Mouse (Mus musculus) heart, embryonic 11.5 days (tissue): ENCODE measurements around the gene Jagn1. TPM values are rescaled to one million over a fixed set of nuclear protein-coding genes. Genes with fewer than 3 reads are reported as not detected.

Experiments used
- ATAC-seq: fragments of 200-750 bp; cut with Nextera tagmentation; replicated peaks from 2 replicates; pipeline ENCODE4 v1.8.0; 2017; ENCODE audit warnings: moderate library complexity; ENCODE audit not compliant: insufficient number of reproducible peaks, low FRiP score, low TSS enrichment
- H3K27ac ChIP-seq: fragments of 300-500 bp; sonication (generic); 2 replicates; pipeline ENCODE4 v1.5.1; 2014; ENCODE audit warnings: mild to moderate bottlenecking, low read depth, low read length
- H3K27me3 ChIP-seq: fragments of 300-500 bp; sonication (generic); 2 replicates; pipeline ENCODE4 v1.6.1; 2014; ENCODE audit warnings: mild to moderate bottlenecking, low read length, mixed read lengths; ENCODE audit not compliant: control insufficient read depth, insufficient read depth
- H3K36me3 ChIP-seq: fragments of 300-500 bp; sonication (generic); 2 replicates; pipeline ENCODE4 v1.6.1; 2014; ENCODE audit warnings: mild to moderate bottlenecking, low read length, moderate library complexity, mixed read lengths; ENCODE audit not compliant: control insufficient read depth, insufficient read depth
- H3K4me1 ChIP-seq: fragments of 300-500 bp; sonication (generic); 2 replicates; pipeline ENCODE4 v1.6.1; 2014; ENCODE audit warnings: low read length; ENCODE audit not compliant: control insufficient read depth, insufficient read depth
- H3K4me2 ChIP-seq: fragments of 300-500 bp; sonication (generic); 2 replicates; pipeline ENCODE4 v1.6.1; 2014; ENCODE audit warnings: mild to moderate bottlenecking, moderate library complexity
- H3K4me3 ChIP-seq: fragments of 300-500 bp; sonication (generic); 2 replicates; pipeline ENCODE4 v1.5.1; 2014; ENCODE audit warnings: low read depth, low read length
- H3K9ac ChIP-seq: fragments of 300-500 bp; sonication (generic); 2 replicates; pipeline ENCODE4 v1.6.1; 2014; ENCODE audit warnings: mild to moderate bottlenecking, low read depth, low read length, moderate library complexity
- H3K9me3 ChIP-seq: fragments of 300-500 bp; sonication (generic); replicated peaks from 2 replicates; pipeline ENCODE4 v1.6.1; 2016; ENCODE audit warnings: low read length; ENCODE audit not compliant: control insufficient read depth
- WGBS: fragments of 180-500 bp; shearing (Covaris S2); extraction: QIAGEN DNeasy Blood & Tissue Kit; methylation state at CpG from one replicate; pipeline ENCODE4 v1.1.7; 2014; ENCODE audit not compliant: insufficient replicate concordance; 5-methylcytosine and 5-hydroxymethylcytosine counted together
- microRNA-seq: library from miRNA; unstranded; fragments of <30 nt; microRNA quantifications from one replicate; pipeline ENCODE4, GENCODE M21; 2016; ENCODE audit warnings: borderline number of aligned reads
- polyA plus RNA-seq: library from polyadenylated mRNA; unstranded; fragments of >200 nt; fragmentation: Nextera tagmentation; extraction: Ambion mirVana; gene quantifications from 2 replicates; pipeline ENCODE4 v1.2.1, GENCODE M21; 2014

The Jagn1 gene
- polyA plus RNA-seq, 1 experiment from 2014 or later = 65.8 TPM

GRCm38 (mm10) chr6:113483729-113484128 is 41.4 kb downstream of the Jagn1 start:
- peak overlapping the region; percentile 87 for H3K4me2 ChIP-seq
- H3K9me3 ChIP-seq = no peaks in the 10 kb centered on the region
- no peak for ATAC-seq
- WGBS = 13% methylated on average over 10 of the region's 10 CpGs
- H3K27me3 ChIP-seq = peaks cover 12% of the 10 kb centered on the region
- H3K27ac ChIP-seq = peak overlapping the region; percentile 88
- H3K4me1 ChIP-seq = peaks cover 12% of the 10 kb centered on the region; the same call in 1 of the 2 replicates
- peak overlapping the region; percentile 77 for H3K9ac ChIP-seq
- H3K4me3 ChIP-seq = peak overlapping the region; percentile 61
- H3K36me3 ChIP-seq = 0 out of 2 replicates have a peak, but pooled peaks cover 3% of the 10 kb centered on the region

- Histone ChIP-seq H3K36me3 (peaks cover 13% of the 10 kb centered on the region; the same call in 1 of the 2 replicates), H3K9ac (no peak overlapping the region), H3K27ac (no peak overlapping the region), H3K27me3 (no peaks in the 10 kb centered on the region), H3K4me1 (peaks cover 9% of the 10 kb centered on the region; the same call in 1 of the 2 replicates), H3K4me3 (no peak overlapping the region), H3K4me2 (no peak overlapping the region), H3K9me3 (no peaks in the 10 kb centered on the region)
- 66% methylated on average over 7 of the region's 7 CpGs for WGBS
- no peak for ATAC-seq
Measured at GRCm38 (mm10) chr6:113487125-113487576, 44.8 kb downstream of the Jagn1 start.

GRCm38 (mm10) chr6:113489410-113489809 is 47.0 kb downstream of the Jagn1 start:
- ATAC-seq = no peak
- 91% methylated on average over 14 of the region's 14 CpGs for WGBS
- peaks cover 4% of the 10 kb centered on the region; the same call in 1 of the 2 replicates for H3K4me1 ChIP-seq
- no peaks in the 10 kb centered on the region for H3K9me3 ChIP-seq
- H3K27me3 ChIP-seq = no peaks in the 10 kb centered on the region
- no peak overlapping the region for H3K4me3 ChIP-seq
- no peak overlapping the region for H3K4me2 ChIP-seq
- peaks cover 13% of the 10 kb centered on the region; the same call in 1 of the 2 replicates for H3K36me3 ChIP-seq
- H3K9ac ChIP-seq = no peak overlapping the region
- H3K27ac ChIP-seq = no peak overlapping the region

- Histone ChIP-seq H3K9me3 (no peaks in the 10 kb centered on the region), H3K27ac (no peak overlapping the region), H3K27me3 (peaks cover 22% of the 10 kb centered on the region), H3K36me3 (peaks cover 13% of the 10 kb centered on the region; the same call in 1 of the 2 replicates), H3K4me3 (no peak overlapping the region), H3K9ac (no peak overlapping the region), H3K4me1 (peaks cover 12% of the 10 kb centered on the region), H3K4me2 (no peak overlapping the region)
- WGBS = 67% methylated on average over 24 of the region's 24 CpGs
- ATAC-seq = no peak
Measured at GRCm38 (mm10) chr6:113492101-113492864, 49.9 kb downstream of the Jagn1 start.

GRCm38 (mm10) chr6:113494258-113494788 is 52.0 kb downstream of the Jagn1 start:
- ATAC-seq = peak; percentile 71
- H3K27me3 ChIP-seq = peaks cover 28% of the 10 kb centered on the region
- no peak overlapping the region for H3K27ac ChIP-seq
- peak overlapping the region; percentile 82 for H3K4me2 ChIP-seq
- peak overlapping the region; percentile 46 for H3K4me3 ChIP-seq
- H3K36me3 ChIP-seq = peaks cover 10% of the 10 kb centered on the region; the same call in 1 of the 2 replicates
- no peaks in the 10 kb centered on the region for H3K9me3 ChIP-seq
- H3K4me1 ChIP-seq = peaks cover 12% of the 10 kb centered on the region
- 2% methylated on average over 53 of the region's 54 CpGs for WGBS
- peak overlapping the region; percentile 73 for H3K9ac ChIP-seq

- Histone ChIP-seq H3K27ac (no peak overlapping the region), H3K9ac (peak overlapping the region; percentile 67), H3K27me3 (peaks cover 36% of the 10 kb centered on the region), H3K4me1 (peaks cover 12% of the 10 kb centered on the region), H3K36me3 (peaks cover 7% of the 10 kb centered on the region; the same call in 1 of the 2 replicates), H3K4me3 (peak overlapping the region; percentile 46), H3K9me3 (no peaks in the 10 kb centered on the region), H3K4me2 (peak overlapping the region; percentile 82)
- WGBS = 24% methylated on average over 28 of the region's 28 CpGs
- ATAC-seq = no peak
Measured at GRCm38 (mm10) chr6:113495071-113495675, 52.8 kb downstream of the Jagn1 start.

Small RNA genes within 50 kb of the gene (microRNA-seq; reads per million reads assigned to microRNA genes)
- gene Gm24387 = not detected

Other genes with a start within 250 kb of the Jagn1 start
- 0.23 and 0.39 TPM in 2 replicates for gene Lhfpl4, start 247.2 kb upstream of the Jagn1 start, polyA plus RNA-seq
- gene Mtmr14, start 204.7 kb upstream of the Jagn1 start, polyA plus RNA-seq = 24.3 and 28.1 TPM in 2 replicates
- gene Cpne9, start 160.3 kb upstream of the Jagn1 start, polyA plus RNA-seq = 0.11 and 0.15 TPM in 2 replicates
- gene Brpf1, start 135.4 kb upstream of the Jagn1 start, polyA plus RNA-seq = 11.0 and 14.6 TPM in 2 replicates
- 10.6 and 11.6 TPM in 2 replicates for gene Ogg1, start 115.6 kb upstream of the Jagn1 start, polyA plus RNA-seq
- 106 and 109 TPM in 2 replicates for gene Camk1, start 98.6 kb upstream of the Jagn1 start, polyA plus RNA-seq
- 43.3 and 44.8 TPM in 2 replicates for gene Tada3, start 64.7 kb upstream of the Jagn1 start, polyA plus RNA-seq
- gene Arpc4, start 64.5 kb upstream of the Jagn1 start, polyA plus RNA-seq = 166 and 179 TPM in 2 replicates
- gene Ttll3, start 53.3 kb upstream of the Jagn1 start, polyA plus RNA-seq = 1.5 and 2.6 TPM in 2 replicates
- 15.9 and 21.2 TPM in 2 replicates for gene Rpusd3, start 23.2 kb upstream of the Jagn1 start, polyA plus RNA-seq
- gene Cidec, start 6.8 kb upstream of the Jagn1 start, polyA plus RNA-seq = not detected in 2 replicates
- 0.72 TPM in 2 replicates for gene Il17re, start 15.9 kb downstream of the Jagn1 start, polyA plus RNA-seq
- 2.6 and 3.1 TPM in 2 replicates for gene Il17rc, start 28.9 kb downstream of the Jagn1 start, polyA plus RNA-seq
- 31.1 and 37.2 TPM in 2 replicates for gene Creld1, start 40.7 kb downstream of the Jagn1 start, polyA plus RNA-seq
- gene Prrt3, start 59.4 kb downstream of the Jagn1 start, polyA plus RNA-seq = 0.23 and 0.27 TPM in 2 replicates
- 79.5 and 83.4 TPM in 2 replicates for gene Emc3, start 89.1 kb downstream of the Jagn1 start, polyA plus RNA-seq
- gene Fancd2, start 89.1 kb downstream of the Jagn1 start, polyA plus RNA-seq = 11.5 and 12.6 TPM in 2 replicates
- 0.41 and 0.57 TPM in 2 replicates for gene Fancd2os, start 158.1 kb downstream of the Jagn1 start, polyA plus RNA-seq
- gene Brk1, start 162.2 kb downstream of the Jagn1 start, polyA plus RNA-seq = 186 and 188 TPM in 2 replicates
- gene Vhl, start 181.4 kb downstream of the Jagn1 start, polyA plus RNA-seq = 31.2 and 40.9 TPM in 2 replicates
- 6.7 and 7.2 TPM in 2 replicates for gene Irak2, start 195.9 kb downstream of the Jagn1 start, polyA plus RNA-seq